Mouse (Mus musculus) heart, embryonic 12.5 days (tissue): ENCODE results near the gene Ssh2. TPM values are rescaled to one million over a fixed set of nuclear protein-coding genes. Genes with fewer than 3 reads are reported as not detected.
A peak's percentile ranks its signal among the peaks of the same experiment; 100 is the strongest.
"Not testable (repeated sequence)": the region's sequence is repeated elsewhere in the genome, so short reads cannot be mapped to it uniquely, and the experiment has no call there.

ENCODE experiments used
- ATAC-seq: fragments of 200-750 bp; cut with Nextera tagmentation; 2 replicates; pipeline ENCODE4 v1.8.0; 2017; ENCODE audit warnings: moderate TSS enrichment, moderate library complexity; ENCODE audit not compliant: insufficient number of reproducible peaks, low FRiP score
- H3K27ac ChIP-seq: fragments of 300-500 bp; sonication (generic); 2 replicates; pipeline ENCODE4 v1.5.1; 2016; ENCODE audit warnings: mild to moderate bottlenecking, moderate library complexity; ENCODE audit not compliant: poor library complexity, severe bottlenecking
- H3K27me3 ChIP-seq: fragments of 300-500 bp; sonication (generic); replicated peaks from 2 replicates; pipeline ENCODE4 v1.6.1; 2016; ENCODE audit warnings: mild to moderate bottlenecking, moderate library complexity
- H3K36me3 ChIP-seq: fragments of 300-500 bp; sonication (generic); 2 replicates; pipeline ENCODE4 v1.6.1; 2016; ENCODE audit warnings: mild to moderate bottlenecking, moderate library complexity
- H3K4me1 ChIP-seq: fragments of 300-500 bp; sonication (generic); replicated peaks from 2 replicates; pipeline ENCODE4 v1.6.1; 2016; ENCODE audit warnings: mild to moderate bottlenecking
- H3K4me2 ChIP-seq: fragments of 300-500 bp; sonication (generic); 2 replicates; pipeline ENCODE4 v1.6.1; 2016; ENCODE audit warnings: mild to moderate bottlenecking, moderate library complexity
- H3K4me3 ChIP-seq: fragments of 300-500 bp; sonication (generic); 2 replicates; pipeline ENCODE4 v1.5.1; 2016; ENCODE audit warnings: mild to moderate bottlenecking
- H3K9ac ChIP-seq: fragments of 300-500 bp; sonication (generic); 2 replicates; pipeline ENCODE4 v1.6.1; 2016; ENCODE audit warnings: mild to moderate bottlenecking, moderate library complexity
- H3K9me3 ChIP-seq: fragments of 300-500 bp; sonication (generic); replicated peaks from 2 replicates; pipeline ENCODE4 v1.6.1; 2016; ENCODE audit warnings: mild to moderate bottlenecking, moderate library complexity
- WGBS: fragments of 180-500 bp; shearing (Covaris S2); methylation state at CpG from one replicate; pipeline ENCODE4 v1.1.7; 2016; 5-methylcytosine and 5-hydroxymethylcytosine counted together
- polyA plus RNA-seq: library from polyadenylated mRNA; unstranded; fragments of >200 nt; fragmentation: Nextera tagmentation; extraction: Ambion mirVana; gene quantifications from 2 replicates; pipeline ENCODE4 v1.2.1, GENCODE M21; 2016

Gene Ssh2
- polyA plus RNA-seq, 1 experiment from 2014 or later = 29.8 TPM

- ATAC-seq = no peak
- Histone ChIP-seq H3K27me3 (no peaks in the 10 kb centered on the region), H3K9ac (no peak overlapping the region), H3K4me2 (no peak overlapping the region), H3K9me3 (no peaks in the 10 kb centered on the region), H3K4me1 (no peaks in the 10 kb centered on the region), H3K36me3 (no peaks in the 10 kb centered on the region), H3K4me3 (no peak overlapping the region), H3K27ac (no peak overlapping the region)
- 89% methylated on average over 2 of the region's 2 CpGs for WGBS
Observed at GRCm38 (mm10) chr11:77231514-77231913, 15.4 kb downstream of the Ssh2 start.

GRCm38 (mm10) chr11:77235267-77235666, 19.2 kb downstream of the Ssh2 start:
- no peaks in the 10 kb centered on the region for H3K4me1 ChIP-seq
- ATAC-seq = no peak
- H3K4me2 ChIP-seq = no peak overlapping the region
- no peaks in the 10 kb centered on the region for H3K9me3 ChIP-seq
- H3K36me3 ChIP-seq = no peaks in the 10 kb centered on the region
- H3K4me3 ChIP-seq = no peak overlapping the region
- H3K27ac ChIP-seq = no peak overlapping the region
- WGBS = 92% methylated on average over 1 of the region's 1 CpGs
- H3K27me3 ChIP-seq = no peaks in the 10 kb centered on the region
- H3K9ac ChIP-seq = no peak overlapping the region

GRCm38 (mm10) chr11:77239658-77240345, 23.7 kb downstream of the Ssh2 start:
- no peaks in the 10 kb centered on the region for H3K36me3 ChIP-seq

GRCm38 (mm10) chr11:77240466-77241246, 24.6 kb downstream of the Ssh2 start:
- WGBS = 87% methylated on average over 7 of the region's 7 CpGs
- ATAC-seq = no peak
- Histone ChIP-seq H3K27me3 (no peaks in the 10 kb centered on the region), H3K4me2 (no peak overlapping the region), H3K4me3 (no peak overlapping the region), H3K36me3 (no peaks in the 10 kb centered on the region), H3K9ac (no peak overlapping the region), H3K27ac (no peak overlapping the region), H3K9me3 (no peaks in the 10 kb centered on the region), H3K4me1 (no peaks in the 10 kb centered on the region)

More at GRCm38 (mm10) chr11:77239658-77240345, 23.7 kb downstream of the Ssh2 start:
- H3K9ac ChIP-seq = no peak overlapping the region
- ATAC-seq = no peak
- H3K4me3 ChIP-seq = no peak overlapping the region
- H3K27me3 ChIP-seq = no peaks in the 10 kb centered on the region
- no peaks in the 10 kb centered on the region for H3K4me1 ChIP-seq
- no peaks in the 10 kb centered on the region for H3K9me3 ChIP-seq
- H3K27ac ChIP-seq = no peak overlapping the region
- WGBS = 82% methylated on average over 1 of the region's 1 CpGs
- no peak overlapping the region for H3K4me2 ChIP-seq

- H3K27me3 ChIP-seq = no peaks in the 10 kb centered on the region
- no peak overlapping the region for H3K9ac ChIP-seq
- H3K4me2 ChIP-seq = no peak overlapping the region
- H3K36me3 ChIP-seq = no peaks in the 10 kb centered on the region
- no peak overlapping the region for H3K27ac ChIP-seq
- WGBS = 54% methylated on average over 2 of the region's 2 CpGs
- H3K4me1 ChIP-seq = no peaks in the 10 kb centered on the region
- no peak for ATAC-seq
- H3K4me3 ChIP-seq = no peak overlapping the region
- no peaks in the 10 kb centered on the region for H3K9me3 ChIP-seq
Observed at GRCm38 (mm10) chr11:77242912-77243311, 26.8 kb downstream of the Ssh2 start.

- Histone ChIP-seq H3K4me2 (no peak overlapping the region), H3K36me3 (no peaks in the 10 kb centered on the region), H3K9ac (no peak overlapping the region), H3K4me1 (no peaks in the 10 kb centered on the region), H3K27me3 (no peaks in the 10 kb centered on the region), H3K4me3 (no peak overlapping the region), H3K27ac (no peak overlapping the region), H3K9me3 (no peaks in the 10 kb centered on the region)
- no peak for ATAC-seq
- WGBS = 85% methylated on average over 2 of the region's 2 CpGs
Observed at GRCm38 (mm10) chr11:77252826-77253225, 36.7 kb downstream of the Ssh2 start.

GRCm38 (mm10) chr11:77259441-77259840, 43.4 kb downstream of the Ssh2 start:
- Histone ChIP-seq H3K36me3 (no peaks in the 10 kb centered on the region), H3K27me3 (no peaks in the 10 kb centered on the region), H3K4me1 (no peaks in the 10 kb centered on the region), H3K4me2 (no peak overlapping the region), H3K9ac (no peak overlapping the region), H3K4me3 (no peak overlapping the region), H3K9me3 (no peaks in the 10 kb centered on the region), H3K27ac (no peak overlapping the region)
- ATAC-seq = no peak
- 51% methylated on average over 2 of the region's 2 CpGs for WGBS

- H3K4me3 ChIP-seq = no peak overlapping the region
- no peak overlapping the region for H3K9ac ChIP-seq
- H3K36me3 ChIP-seq = no peaks in the 10 kb centered on the region
- H3K27me3 ChIP-seq = no peaks in the 10 kb centered on the region
- H3K4me1 ChIP-seq = no peaks in the 10 kb centered on the region
- H3K9me3 ChIP-seq = no peaks in the 10 kb centered on the region
- WGBS = 77% methylated on average over 2 of the region's 2 CpGs
- no peak for ATAC-seq
- H3K4me2 ChIP-seq = no peak overlapping the region
- no peak overlapping the region for H3K27ac ChIP-seq
Observed at GRCm38 (mm10) chr11:77267401-77267800, 51.3 kb downstream of the Ssh2 start.

- no peak overlapping the region for H3K4me3 ChIP-seq
- 90% methylated on average over 2 of the region's 2 CpGs for WGBS
- no peaks in the 10 kb centered on the region for H3K9me3 ChIP-seq
- no peak overlapping the region for H3K27ac ChIP-seq
- H3K27me3 ChIP-seq = no peaks in the 10 kb centered on the region
- no peak overlapping the region for H3K4me2 ChIP-seq
- H3K4me1 ChIP-seq = peaks cover 17% of the 10 kb centered on the region
- ATAC-seq = no peak
- H3K9ac ChIP-seq = no peak overlapping the region
- H3K36me3 ChIP-seq = no peaks in the 10 kb centered on the region
Observed at GRCm38 (mm10) chr11:77276000-77276399, 59.9 kb downstream of the Ssh2 start.

- H3K4me2 ChIP-seq = not testable (repeated sequence)
Observed at GRCm38 (mm10) chr11:77278538-77278937, 62.5 kb downstream of the Ssh2 start.

GRCm38 (mm10) chr11:77280219-77280618, 64.1 kb downstream of the Ssh2 start:
- Histone ChIP-seq H3K9me3 (no peaks in the 10 kb centered on the region), H3K4me3 (no peak overlapping the region), H3K27me3 (no peaks in the 10 kb centered on the region), H3K4me1 (peaks cover 17% of the 10 kb centered on the region), H3K36me3 (no peaks in the 10 kb centered on the region), H3K9ac (no peak overlapping the region), H3K27ac (no peak overlapping the region), H3K4me2 (no peak overlapping the region)
- 55% methylated on average over 1 of the region's 1 CpGs for WGBS
- ATAC-seq = no peak

More at GRCm38 (mm10) chr11:77278538-77278937, 62.5 kb downstream of the Ssh2 start:
- peaks cover 17% of the 10 kb centered on the region for H3K4me1 ChIP-seq
- not testable (repeated sequence) for H3K36me3 ChIP-seq, H3K9me3 ChIP-seq, H3K4me3 ChIP-seq, H3K27me3 ChIP-seq, ATAC-seq, H3K9ac ChIP-seq
- H3K27ac ChIP-seq = peak overlapping the region; percentile 80
- WGBS = 66% methylated on average over 1 of the region's 1 CpGs
